Mouse (Mus musculus) C2C12 (cell line): ENCODE measurements around the gene Prph. TPM values are rescaled to one million over a fixed set of nuclear protein-coding genes. Genes with fewer than 3 reads are reported as not detected.

Experiments used
- H3K27me3 ChIP-seq: one replicate; pipeline ENCODE4 v1.6.1; 2011; ENCODE audit not compliant: control insufficient read depth, insufficient read depth, insufficient read length
- H3K36me3 ChIP-seq: one replicate; pipeline ENCODE4 v1.6.1; 2011; ENCODE audit not compliant: control insufficient read depth, insufficient read depth
- H3K4me3 ChIP-seq: one replicate; pipeline ENCODE4 v1.5.1; 2011; ENCODE audit warnings: mild to moderate bottlenecking, control low read depth; ENCODE audit not compliant: poor library complexity, insufficient read depth, severe bottlenecking
- H3K79me2 ChIP-seq: one replicate; pipeline ENCODE4 v1.6.1; 2011; ENCODE audit not compliant: control insufficient read depth, insufficient read depth
- H3K79me3 ChIP-seq: one replicate; pipeline ENCODE4 v1.6.1; 2011; ENCODE audit warnings: low read depth, control low read depth
- H3ac ChIP-seq: one replicate; pipeline ENCODE3; 2011; ENCODE audit warnings: low read depth; ENCODE audit not compliant: control insufficient read depth, insufficient read length
- CEBPB ChIP-seq: IDR thresholded peaks from one replicate; pipeline ENCODE4 v1.6.1; 2011; ENCODE audit warnings: low read depth, mild to moderate bottlenecking, control low read depth, moderate library complexity
- CTCF ChIP-seq: IDR thresholded peaks from one replicate; pipeline ENCODE4 v1.5.1; 2011; ENCODE audit not compliant: control insufficient read depth, insufficient read depth, insufficient read length
- FOSL1 ChIP-seq: IDR thresholded peaks from one replicate; pipeline ENCODE4 v1.8.0; 2011; ENCODE audit warnings: mild to moderate bottlenecking, low read length; ENCODE audit not compliant: poor library complexity, insufficient read depth, severe bottlenecking
- MAX ChIP-seq: IDR thresholded peaks from one replicate; pipeline ENCODE4 v1.6.1; 2011; ENCODE audit warnings: mild to moderate bottlenecking, control low read depth
- MYOD1 ChIP-seq: IDR thresholded peaks from one replicate; pipeline ENCODE4 v1.6.1; 2011; ENCODE audit warnings: low read depth; ENCODE audit not compliant: control insufficient read depth, insufficient read length
- MYOG ChIP-seq: IDR thresholded peaks from one replicate; pipeline ENCODE4 v1.6.1; 2011; ENCODE audit not compliant: control insufficient read depth, insufficient read length; ENCODE audit errors: extremely low read depth
- USF1 ChIP-seq: IDR thresholded peaks from one replicate; pipeline ENCODE4 v1.6.1; 2011; ENCODE audit warnings: low read depth, mild to moderate bottlenecking, control low read depth, moderate library complexity
- polyA plus RNA-seq: library from polyadenylated mRNA; unstranded; fragments of >200 nt; fragmentation: generic; extraction: Trizol; gene quantifications from one replicate; pipeline ENCODE4 v1.2.1, GENCODE M21; 2012; ENCODE audit warnings: missing spikeins

Gene Prph
- polyA plus RNA-seq, 1 experiment, result 1.3 TPM

DNA sequence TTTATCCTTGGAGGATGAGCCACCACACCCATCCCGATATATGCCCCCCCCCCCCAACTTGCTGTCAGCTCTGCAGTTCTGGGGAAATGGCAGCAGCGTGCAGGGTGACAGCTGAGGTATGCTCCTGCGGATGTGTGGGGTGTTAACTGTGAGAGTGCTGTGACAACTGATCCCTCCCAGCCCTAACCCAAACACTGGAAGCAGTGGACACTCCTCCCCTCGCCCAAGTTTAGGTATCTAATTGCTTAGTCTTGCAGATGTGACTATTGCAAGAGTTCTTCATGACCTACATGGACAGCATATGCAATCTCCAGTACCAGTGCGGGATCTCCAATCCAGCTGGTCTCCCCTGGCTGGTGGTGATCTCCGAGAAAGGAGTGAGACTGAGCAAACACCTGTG is 40.4 kb downstream of the Prph start:
- no peaks in the 10 kb centered on the region for H3K79me2 ChIP-seq
- peaks cover 30% of the 10 kb centered on the region for H3K27me3 ChIP-seq
- no peak overlapping the region for H3K4me3 ChIP-seq
- no peak overlapping the region for H3ac ChIP-seq
- H3K36me3 ChIP-seq, result no peaks in the 10 kb centered on the region
- H3K79me3 ChIP-seq, result no peaks in the 10 kb centered on the region
- TF ChIP-seq MYOG (no peak), CTCF (no peak), MYOD1 (no peak), FOSL1 (no peak), CEBPB (no peak), USF1 (no peak), MAX (no peak)

DNA sequence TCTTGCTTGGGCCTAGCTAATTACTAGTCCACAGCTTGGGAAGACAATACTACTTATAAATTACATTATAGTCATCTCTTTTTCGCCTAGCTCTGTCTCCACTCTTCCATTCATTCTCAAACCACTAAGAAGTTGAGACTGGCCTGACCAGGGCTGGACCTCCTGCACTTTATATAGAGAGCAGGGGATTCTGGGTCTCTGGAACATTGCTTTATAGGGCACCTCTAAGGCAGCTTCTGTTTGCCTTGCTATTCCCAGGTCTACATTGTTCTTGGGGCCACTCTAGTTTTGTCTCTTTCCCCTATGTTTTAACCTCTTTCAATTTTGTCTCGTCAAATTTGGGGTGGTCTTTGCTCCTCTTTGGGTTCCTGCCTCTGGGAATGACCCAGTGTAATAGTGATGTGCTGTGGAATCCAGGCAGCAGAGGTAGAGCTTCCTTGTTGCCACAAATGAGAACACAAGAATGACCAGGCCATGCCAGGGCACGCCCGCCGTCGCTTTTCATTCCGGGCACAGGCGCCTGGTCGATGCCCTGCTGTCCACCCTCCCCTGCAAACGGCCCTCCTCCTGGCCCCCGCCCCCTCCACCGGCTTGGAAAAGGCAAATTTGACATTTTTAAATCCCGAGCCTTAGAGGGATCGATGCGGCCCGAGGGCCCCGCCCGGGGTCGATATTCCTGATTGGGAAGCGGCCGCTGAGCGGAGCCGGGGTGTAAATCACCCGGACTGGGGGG is 41.3 kb downstream of the Prph start:
- TF ChIP-seq MYOD1 (no peak), FOSL1 (no peak), CTCF (no peak), MYOG (no peak), USF1 (no peak), MAX (no peak), CEBPB (no peak)
- H3K79me2 ChIP-seq, result no peaks in the 10 kb centered on the region
- no peaks in the 10 kb centered on the region for H3K36me3 ChIP-seq
- H3K79me3 ChIP-seq, result no peaks in the 10 kb centered on the region
- H3K4me3 ChIP-seq, result no peak overlapping the region
- H3K27me3 ChIP-seq, result peaks cover 30% of the 10 kb centered on the region
- no peak overlapping the region for H3ac ChIP-seq

DNA sequence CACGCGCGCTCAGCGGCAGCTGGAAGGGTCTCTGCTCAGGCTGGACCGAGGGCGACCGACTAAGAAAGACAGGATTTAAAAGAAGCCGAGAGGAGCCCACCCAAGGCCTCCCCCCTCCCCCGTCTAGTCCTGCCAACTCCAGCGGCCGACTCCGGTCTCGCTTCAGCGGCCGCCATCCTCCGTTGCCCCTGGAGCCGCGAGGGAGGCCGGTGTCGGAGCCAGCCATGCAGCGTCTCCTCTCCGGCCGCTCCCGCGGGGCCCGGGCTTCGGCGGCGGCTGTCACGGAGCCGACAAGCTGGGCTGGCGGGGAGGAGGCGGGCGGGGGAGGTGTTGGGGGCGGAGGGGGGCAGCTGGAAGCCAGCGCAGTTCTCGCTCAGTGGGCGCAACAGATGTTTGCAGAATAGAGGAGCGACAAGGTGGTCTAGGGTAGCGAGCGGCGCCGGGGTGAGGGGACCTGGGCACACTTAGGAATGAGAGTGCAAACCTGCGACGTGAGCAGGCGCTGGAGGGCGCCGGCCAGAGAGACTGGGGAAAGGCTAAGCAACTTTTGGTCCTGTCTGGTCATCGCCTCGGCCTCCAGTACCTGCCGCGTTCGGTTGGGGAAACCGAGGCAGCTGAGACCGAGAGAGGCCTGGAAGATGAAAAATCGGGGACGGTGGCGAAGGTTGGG is 42.0 kb downstream of the Prph start:
- Histone ChIP-seq H3K27me3 (peaks cover 30% of the 10 kb centered on the region), H3K4me3 (no peak overlapping the region), H3K79me2 (no peaks in the 10 kb centered on the region), H3K79me3 (no peaks in the 10 kb centered on the region), H3ac (peak overlapping the region; percentile 50), H3K36me3 (no peaks in the 10 kb centered on the region)
- no peak for TF ChIP-seq USF1
- TF ChIP-seq FOSL1, result no peak
- TF ChIP-seq MYOG, result no peak
- no peak for TF ChIP-seq CEBPB
- no peak for TF ChIP-seq MAX
- TF ChIP-seq CTCF, result no peak
- no peak for TF ChIP-seq MYOD1

DNA sequence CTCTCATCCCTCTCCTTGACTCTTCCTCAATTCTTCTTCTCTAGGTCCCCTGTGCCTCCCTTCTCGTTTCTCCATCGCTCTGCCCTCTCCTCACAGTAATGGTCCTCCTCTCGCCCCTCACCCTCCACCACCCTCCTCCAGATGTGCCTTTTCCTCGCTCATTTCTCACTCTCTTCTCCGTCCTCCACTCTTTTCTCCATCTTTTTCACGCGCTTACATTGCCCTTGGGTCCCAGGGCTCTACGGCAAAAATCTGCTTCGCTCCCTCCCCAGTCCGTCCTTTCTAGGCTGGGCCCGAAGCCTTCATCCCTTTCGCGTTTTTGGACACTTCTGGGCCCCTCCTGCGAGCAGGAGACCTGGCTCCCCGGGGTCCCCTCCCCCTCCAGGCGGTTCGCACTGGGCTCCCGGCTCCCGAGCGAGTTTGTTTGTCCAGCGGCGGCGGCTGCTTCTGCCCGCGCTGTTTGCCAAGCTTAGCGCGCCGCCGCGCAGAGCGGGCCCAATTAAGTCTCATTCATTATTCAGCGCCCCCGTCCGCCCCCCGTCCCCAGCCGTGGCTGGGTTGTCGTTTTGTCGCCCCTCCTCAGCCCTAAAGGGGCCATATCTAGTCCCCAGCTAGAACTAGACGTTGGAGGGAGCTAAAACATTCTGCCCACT is 43.0 kb downstream of the Prph start:
- H3ac ChIP-seq, result peak overlapping the region; percentile 37
- no peak for TF ChIP-seq FOSL1
- H3K4me3 ChIP-seq, result no peak overlapping the region
- no peaks in the 10 kb centered on the region for H3K79me2 ChIP-seq
- H3K36me3 ChIP-seq, result no peaks in the 10 kb centered on the region
- peaks cover 30% of the 10 kb centered on the region for H3K27me3 ChIP-seq
- no peaks in the 10 kb centered on the region for H3K79me3 ChIP-seq

DNA sequence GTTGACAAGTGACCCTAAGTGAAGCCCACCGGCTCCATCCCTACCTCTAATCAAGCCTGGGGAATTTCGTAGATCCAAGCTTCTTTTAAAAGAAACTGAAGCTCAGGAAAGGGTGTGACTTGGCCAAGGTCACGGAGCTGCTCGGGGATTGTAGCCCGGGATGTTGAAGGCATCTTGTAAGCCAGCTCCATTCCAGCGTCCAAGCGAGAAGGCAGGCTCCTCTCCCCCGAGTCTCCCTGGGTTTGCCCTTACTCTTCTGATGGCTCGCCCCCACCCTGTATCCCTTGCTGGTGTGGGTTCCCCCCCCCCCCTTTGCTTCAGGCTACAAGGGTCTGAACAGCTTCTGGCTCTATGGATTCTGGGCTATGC is 43.5 kb downstream of the Prph start:
- peaks cover 30% of the 10 kb centered on the region for H3K27me3 ChIP-seq
- H3K4me3 ChIP-seq, result no peak overlapping the region
- no peaks in the 10 kb centered on the region for H3K36me3 ChIP-seq
- no peaks in the 10 kb centered on the region for H3K79me2 ChIP-seq
- no peak overlapping the region for H3ac ChIP-seq
- no peaks in the 10 kb centered on the region for H3K79me3 ChIP-seq
- TF ChIP-seq MAX (no peak), MYOD1 (no peak), MYOG (no peak), CEBPB (no peak), FOSL1 (no peak), CTCF (no peak), USF1 (no peak)
